Mouse (Mus musculus) kidney, postnatal 36 days (tissue): ENCODE measurements around the gene Pde4d.
A peak's percentile ranks its signal among the peaks of the same experiment; 100 is the strongest.

ENCODE experiments used
- DNase-seq, 2 experiments: peaks; one replicate each; pipeline ENCODE4 v3.0.0; 2021 to 2022; ENCODE audit warnings: mixed read lengths in 2 of 2

Pde4d gene

GRCm38 (mm10) chr13:109720127-109720713 lies 1270.5 kb downstream of the Pde4d start:
- no peak for DNase-seq

DNA sequence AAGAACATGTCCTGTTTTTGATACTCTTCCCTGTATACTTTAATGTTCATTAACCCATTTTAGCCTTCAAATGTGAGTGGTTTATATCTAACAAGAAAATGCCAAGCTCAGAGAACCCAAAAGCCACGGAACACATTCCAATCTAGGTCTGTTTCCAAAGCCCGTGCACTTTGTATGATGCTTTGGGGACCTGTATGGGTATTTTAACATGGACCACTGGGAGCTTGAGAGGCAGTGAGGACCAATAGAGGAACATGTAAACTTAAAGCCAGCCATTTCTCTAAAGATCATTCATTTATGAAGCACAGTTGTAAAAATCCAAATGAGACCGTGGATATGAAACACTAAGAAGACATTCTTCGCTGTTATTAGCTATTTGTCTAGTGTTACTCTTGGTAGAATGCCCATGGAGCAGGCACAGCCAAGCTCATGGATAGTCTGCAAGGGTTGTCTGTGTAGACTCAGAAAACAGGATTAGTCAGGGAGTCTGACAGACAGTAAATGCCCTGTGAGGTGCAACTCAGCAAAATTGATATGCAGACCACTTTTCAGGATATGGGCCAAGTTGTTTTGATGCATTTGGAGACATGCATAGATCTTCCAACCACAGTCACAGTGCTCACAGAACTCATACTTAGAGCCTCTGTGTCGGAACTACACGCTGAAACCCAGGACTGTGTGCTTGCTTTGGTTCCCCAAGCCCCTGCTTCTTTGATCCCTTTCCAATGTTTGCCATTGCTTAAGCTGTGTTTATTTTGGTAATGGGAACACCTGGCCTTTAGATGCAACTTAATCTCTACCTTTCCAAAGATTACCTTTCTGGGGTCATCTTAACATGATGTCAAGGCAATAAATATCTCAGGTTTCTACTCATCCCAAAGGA lies 1272.7 kb downstream of the Pde4d start:
- DNase-seq, result no peak

- no peak for DNase-seq
These were observed 1277.6 kb downstream of the Pde4d start for GRCm38 (mm10) chr13:109727346-109727745.

- no peak for DNase-seq
These were observed 1279.9 kb downstream of the Pde4d start for GRCm38 (mm10) chr13:109729612-109730011.

DNA sequence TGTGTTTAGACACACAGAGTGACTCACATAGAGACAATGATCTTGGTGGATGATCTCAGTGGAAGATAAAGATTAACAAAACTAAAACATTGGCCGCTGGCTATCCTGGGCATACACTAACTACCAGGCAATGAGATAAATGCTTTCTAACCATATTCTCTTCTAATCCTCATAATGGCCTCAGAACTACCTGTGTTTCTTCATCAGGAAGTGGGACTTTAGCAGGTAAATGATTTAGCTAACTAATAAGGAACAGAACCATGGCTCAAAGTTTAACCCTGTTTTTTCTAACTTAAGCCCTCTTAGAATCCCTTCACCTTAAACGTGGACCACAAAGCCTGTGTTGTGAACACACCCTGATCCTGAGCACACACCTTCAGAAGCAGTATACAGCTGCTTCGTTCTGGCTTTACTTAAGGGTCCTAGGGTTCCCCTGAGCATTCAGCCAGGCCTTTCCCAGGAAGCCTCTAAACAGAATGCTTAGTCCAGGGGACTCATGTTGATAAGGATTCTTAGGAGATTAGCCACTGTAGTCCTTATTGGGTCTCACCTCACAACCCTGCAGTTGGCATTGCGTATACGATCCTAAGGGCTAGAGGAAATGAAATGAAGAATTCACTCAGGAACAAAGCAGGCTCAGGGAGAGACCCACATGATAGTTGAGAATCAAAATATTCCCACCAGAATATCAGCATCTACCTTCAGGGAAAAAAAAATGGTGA lies 1283.1 kb downstream of the Pde4d start:
- DNase-seq, result no peak

DNA sequence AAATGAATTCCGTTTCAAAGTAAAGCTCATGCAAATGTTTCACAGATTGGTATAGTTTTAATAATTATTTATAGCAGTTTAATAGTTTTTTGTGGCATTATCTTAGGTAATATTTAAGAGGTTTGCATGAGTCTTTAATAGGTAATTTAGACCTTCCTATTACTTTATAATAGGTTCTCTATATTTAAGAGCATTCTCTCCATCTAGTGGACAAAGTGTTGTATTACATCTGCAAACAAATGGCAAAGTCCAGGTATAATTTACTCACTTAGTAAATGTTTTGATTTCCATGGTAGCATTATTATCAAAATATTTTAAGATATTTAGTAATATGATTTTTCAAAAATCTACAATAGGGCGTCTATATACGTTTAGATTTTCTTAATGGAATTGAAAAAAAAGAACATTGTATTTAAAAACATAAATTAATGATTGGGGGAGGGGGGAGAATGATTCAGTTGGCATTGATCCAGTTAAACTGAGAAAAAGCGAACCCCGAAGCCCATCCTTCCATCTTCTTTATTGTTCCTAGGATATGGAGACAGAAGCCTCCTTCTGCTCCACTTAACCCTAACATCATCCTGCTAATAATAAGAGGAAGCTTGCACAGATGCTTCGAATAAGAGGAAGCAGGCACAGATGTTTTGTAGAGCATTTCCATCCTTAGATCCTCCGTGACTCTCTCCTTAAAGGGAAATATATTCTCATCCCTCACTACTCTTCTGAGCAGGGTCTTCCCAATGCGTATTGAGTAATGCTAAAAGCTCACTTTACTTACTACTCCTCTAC lies 1286.7 kb downstream of the Pde4d start:
- peak in 1 of 2 experiments; percentile 51 for DNase-seq

- DNase-seq, result no peak
These were observed 1296.7 kb downstream of the Pde4d start for GRCm38 (mm10) chr13:109746492-109746891.

GRCm38 (mm10) chr13:109752236-109752863 lies 1302.6 kb downstream of the Pde4d start:
- peak; percentile 44 to 73 for DNase-seq

DNA sequence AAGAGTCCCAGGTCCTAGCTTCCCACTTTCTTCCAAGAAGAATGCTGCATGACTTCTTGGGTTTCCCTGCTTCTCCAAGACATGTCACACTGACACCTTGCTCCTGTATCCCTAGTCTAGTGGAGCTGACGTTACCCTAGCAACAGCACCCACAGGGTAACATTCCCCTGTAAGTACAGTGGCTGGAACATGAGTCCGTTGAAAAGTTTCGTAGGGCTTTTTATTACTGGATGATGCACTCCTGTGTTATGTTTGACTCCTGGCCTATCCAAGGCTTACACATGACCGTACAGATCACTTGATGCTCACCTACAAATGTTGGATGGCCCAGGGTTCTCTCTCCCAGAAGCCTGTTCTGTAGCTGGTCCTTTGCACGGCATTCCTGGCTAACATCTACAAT lies 1307.1 kb downstream of the Pde4d start:
- no peak for DNase-seq

DNA sequence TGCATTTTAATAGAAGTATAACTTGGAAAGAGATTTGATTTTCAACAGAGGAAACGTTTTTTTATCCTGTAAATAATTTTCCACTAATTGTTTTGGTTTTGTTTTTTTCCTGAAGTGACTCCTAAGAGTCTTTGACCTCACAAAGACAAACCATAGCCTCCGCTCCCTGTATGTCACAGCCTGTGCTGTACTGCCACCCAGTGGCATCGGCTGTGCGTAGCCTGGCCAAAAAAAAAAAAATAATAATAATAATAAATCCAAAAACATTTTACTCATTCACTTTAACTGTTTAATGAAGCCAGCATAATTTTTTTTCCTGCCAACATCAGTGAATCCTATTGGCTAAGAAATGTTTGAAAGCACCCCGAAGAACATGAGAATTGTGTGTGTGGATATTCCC lies 1309.5 kb downstream of the Pde4d start:
- DNase-seq, result peak; percentile 19 to 59

GRCm38 (mm10) chr13:109761081-109761480 lies 1311.3 kb downstream of the Pde4d start:
- DNase-seq, result peak; percentile 26

DNA sequence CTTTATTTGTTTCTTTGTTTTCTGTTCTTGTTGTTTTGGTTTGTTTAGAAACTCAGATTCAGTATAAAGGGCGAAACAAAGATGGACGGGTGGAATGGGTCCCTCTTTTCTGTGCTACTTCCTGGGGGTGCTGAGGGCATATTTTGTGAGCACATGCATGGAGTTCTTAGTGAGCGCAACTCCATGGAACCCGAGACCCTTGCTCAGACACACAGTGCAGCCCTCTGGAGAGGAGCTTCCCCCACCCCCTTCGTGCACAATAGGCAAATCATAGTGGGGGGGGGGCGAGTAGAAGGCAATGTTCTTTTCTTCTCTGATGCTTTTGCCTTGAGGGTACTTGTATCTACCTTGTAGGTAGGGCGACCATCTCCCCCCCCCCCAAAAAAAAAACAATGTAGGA lies 1325.0 kb downstream of the Pde4d start:
- DNase-seq, result no peak

GRCm38 (mm10) chr13:109775197-109775596 lies 1325.4 kb downstream of the Pde4d start:
- no peak for DNase-seq

- DNase-seq, result peak; percentile 88 to 94
These were observed 1326.4 kb downstream of the Pde4d start for GRCm38 (mm10) chr13:109776116-109776515.

DNA sequence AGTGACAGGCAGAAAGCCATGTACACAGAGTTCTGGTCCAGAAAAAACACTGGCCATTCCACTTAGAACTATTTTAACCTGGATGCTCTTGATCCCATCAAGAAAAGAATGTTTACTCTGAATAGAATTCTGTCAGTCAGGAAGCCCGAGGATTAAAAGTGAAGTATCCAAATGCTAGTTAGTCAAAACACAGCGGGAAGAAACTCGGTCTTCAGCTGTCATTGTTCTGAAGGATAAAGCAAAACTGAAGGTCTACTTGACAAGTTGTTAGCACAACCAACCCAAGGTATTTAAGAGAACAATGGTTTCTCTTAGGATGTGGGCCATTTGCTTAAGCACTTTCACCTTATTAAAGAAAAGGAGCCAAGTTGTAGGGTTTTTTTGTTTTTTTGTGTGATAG lies 1327.2 kb downstream of the Pde4d start:
- no peak for DNase-seq

DNA sequence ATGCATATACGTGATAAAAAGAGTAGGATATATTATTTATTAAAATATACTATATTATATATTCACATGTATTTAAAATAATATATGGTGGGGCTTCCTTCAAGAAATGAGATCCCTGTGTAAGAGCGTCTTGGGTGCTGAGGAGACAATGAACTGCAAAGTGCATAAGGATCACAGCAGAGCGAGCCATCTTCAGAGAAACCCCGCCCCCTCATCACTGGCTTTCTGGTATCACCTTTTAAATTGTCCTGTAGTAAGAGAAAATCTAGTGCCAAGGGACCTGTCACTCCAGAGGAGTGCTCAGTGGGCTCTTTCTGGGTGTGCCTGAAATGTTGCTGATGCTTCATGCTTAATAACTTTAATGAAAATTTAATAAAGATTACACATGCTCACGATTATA lies 1327.7 kb downstream of the Pde4d start:
- no peak for DNase-seq

DNA sequence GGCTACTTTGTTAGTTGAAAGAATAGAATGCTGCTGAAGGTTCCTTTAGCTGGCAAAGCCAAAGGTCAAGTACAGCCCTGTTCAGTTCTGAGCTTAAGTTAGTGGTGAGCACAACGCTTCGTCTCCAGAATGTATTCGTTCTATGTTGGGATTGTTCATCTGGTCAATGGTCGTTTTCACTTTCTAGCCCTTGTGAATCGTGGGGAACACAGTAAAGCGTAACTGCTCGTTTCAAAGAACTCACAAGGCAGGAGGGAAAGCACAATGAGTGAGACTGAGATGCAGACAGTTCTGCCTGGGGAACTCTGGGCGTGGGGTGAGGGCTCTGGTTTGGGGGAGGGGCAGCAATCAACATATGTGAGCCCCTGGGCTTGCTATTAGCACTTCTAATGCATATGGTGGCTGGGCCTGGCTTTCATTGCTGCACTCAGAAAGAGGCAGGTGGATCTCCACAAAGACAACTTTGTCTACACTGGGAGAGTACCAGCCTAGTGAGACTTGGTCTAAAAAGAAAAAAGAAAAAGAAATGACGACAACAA lies 1328.6 kb downstream of the Pde4d start:
- DNase-seq, result no peak

DNA sequence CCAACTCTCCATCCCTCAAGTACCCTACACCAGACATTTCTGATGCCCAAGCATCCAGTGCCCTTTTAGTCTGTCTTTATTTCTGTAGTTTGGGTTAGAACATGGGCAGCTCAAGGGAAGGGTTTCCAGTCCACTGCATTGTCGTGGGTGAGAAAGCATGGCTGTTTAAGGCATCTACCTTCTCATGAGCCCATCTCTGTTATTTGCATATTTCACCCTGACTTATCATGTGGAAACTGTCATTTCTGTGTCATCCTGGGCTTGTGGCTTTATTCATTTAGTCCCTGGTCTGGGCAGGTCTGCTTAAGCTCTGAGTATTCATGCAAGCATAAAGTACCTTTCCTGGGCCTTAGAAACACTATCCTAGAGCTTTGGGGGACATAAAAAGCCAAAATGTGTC lies 1331.7 kb downstream of the Pde4d start:
- DNase-seq, result no peak

DNA sequence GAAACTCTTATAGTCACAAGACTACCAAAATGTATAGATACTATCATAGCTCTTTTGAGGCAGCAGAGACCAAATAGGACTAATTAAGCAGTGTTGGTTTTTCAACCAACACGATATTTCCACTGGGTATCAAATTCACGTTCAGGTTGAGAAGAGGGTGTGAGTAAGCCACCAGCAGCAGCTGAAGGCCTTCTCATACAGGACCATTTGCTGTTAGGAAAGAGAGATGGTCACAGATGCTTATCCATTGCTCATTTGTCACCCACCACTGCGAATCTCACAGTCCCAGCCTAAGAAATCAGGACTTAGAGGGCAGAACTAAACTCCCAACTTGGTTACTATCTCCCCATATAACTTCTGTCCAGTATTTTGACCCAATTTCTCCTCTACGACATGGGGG lies 1338.9 kb downstream of the Pde4d start:
- DNase-seq, result no peak

DNA sequence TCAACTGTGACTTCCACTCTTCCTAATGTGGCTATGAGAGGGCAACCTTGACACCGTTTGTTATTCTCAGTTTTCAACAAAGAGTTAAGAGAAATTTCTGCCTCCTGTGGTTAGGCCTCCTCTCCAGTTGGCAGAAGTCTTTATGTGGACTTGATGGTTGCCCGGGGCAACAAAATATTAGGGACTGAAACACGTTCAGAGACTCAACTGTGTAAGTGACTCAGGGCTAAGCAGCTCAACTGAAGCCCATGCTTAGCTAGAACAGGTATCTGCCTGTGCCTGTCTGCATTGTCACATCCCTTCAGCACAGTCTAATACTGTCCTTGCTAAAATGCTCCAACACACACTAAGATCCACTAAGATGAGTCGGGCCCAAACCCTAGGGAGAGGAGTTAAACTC lies 1339.4 kb downstream of the Pde4d start:
- DNase-seq, result no peak

DNA sequence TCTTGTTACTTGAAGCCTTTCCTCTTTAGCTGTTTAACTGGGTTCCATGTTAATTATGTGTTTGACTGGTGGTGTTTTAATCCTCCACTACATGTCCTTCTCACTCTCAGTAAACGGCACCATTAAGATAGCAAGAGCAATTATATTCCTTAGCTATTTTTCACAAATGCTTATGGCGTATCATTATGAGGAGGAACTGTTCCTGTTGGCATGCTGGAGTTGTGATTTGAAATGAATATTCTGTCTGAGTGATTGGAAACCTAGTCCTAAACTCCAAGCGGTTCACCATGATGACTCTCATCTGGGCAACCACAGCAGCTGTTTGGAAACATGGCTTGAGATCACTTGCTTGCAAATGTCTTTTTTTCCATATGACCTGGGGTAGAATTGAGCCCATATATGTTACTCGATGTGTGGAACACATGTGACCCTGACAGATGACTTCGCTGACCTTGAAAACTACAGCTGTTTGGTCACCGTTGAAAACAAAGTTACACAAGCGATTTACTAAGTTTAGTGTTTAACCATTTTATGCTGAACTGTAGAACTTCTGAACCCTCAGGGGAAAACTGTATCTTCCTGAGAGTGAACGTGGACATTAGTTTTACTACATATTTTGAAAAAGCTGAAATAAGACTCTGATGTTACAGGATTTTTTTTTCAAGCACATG lies 1340.4 kb downstream of the Pde4d start:
- DNase-seq, result peak in 1 of 2 experiments; percentile 32
